Mouse (Mus musculus): ENCODE results near the gene Apobec3. TPM values are rescaled to one million over a fixed set of nuclear protein-coding genes. Genes with fewer than 3 reads are reported as not detected.
"Not testable (repeated sequence)": the region's sequence is repeated elsewhere in the genome, so short reads cannot be mapped to it uniquely, and the experiment has no call there.

Apobec3 gene
- polyA plus RNA-seq, 1 experiment from 2014 or later: 8.5 TPM

DNA sequence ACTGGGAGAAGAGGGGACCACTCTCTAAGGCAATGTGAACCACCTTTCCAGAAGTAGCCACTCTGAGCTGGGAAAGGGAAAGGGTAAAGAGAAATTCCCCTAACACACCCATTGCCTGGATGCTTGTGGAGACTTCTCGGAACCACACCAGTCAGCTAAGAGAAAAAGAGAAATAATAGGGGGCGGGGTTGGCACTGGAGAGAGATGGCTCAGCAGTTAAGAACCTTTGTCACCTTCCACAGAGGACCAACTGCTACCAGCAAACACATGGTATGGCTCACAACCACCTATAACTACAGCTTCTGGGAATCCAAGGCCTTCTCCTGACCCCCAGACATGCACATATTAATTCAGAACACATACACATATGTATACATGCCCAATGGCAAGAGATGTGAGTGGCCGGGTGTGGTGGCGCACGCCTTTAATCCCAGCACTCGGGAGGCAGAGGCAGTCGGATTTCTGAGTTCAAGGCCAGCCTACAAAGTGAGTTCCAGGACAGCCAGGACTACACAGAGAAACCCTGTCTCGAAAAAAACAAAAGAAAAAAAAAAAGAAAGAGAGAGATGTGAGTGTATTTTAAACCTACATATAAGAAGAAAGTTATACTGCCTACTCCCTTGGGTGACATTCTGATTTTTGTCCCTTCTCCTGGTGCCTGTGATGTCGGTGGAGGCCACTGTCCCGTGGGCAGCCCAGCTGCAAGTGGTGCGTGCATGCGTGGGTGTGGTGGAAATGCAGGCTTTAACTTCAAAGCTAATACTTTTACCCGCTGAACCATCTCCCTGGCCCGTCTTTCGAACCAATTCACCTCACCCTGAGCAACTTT is 1.8 kb downstream of the Apobec3 start:
- no peak overlapping the region for H3K4me3 ChIP-seq (replicated peaks; ENCODE audit: low read length)
- no peak overlapping the region for H3K4me2 ChIP-seq (ENCODE audit: low read length)
- peaks cover 9% of the 10 kb centered on the region for H3K4me1 ChIP-seq (replicated peaks; ENCODE audit: control insufficient read depth, insufficient read depth, low read length)
- H3K9ac ChIP-seq (replicated peaks; ENCODE audit: low read depth, low read length): no peak overlapping the region
- no peaks in the 10 kb centered on the region for H3K36me3 ChIP-seq (ENCODE audit: control insufficient read depth, insufficient read depth)
- WGBS: 85% methylated on average over 15 of the region's 15 CpGs
- no peaks in the 10 kb centered on the region for H3K9me3 ChIP-seq (ENCODE audit: control insufficient read depth, low read length)
- H3K27ac ChIP-seq (ENCODE audit: low read length): no peak overlapping the region
- 0 out of 2 replicates have a peak, but pooled peaks cover 4% of the 10 kb centered on the region for H3K27me3 ChIP-seq (replicated peaks; ENCODE audit: control insufficient read depth, insufficient read depth, low read length)
- no peak for ATAC-seq

DNA sequence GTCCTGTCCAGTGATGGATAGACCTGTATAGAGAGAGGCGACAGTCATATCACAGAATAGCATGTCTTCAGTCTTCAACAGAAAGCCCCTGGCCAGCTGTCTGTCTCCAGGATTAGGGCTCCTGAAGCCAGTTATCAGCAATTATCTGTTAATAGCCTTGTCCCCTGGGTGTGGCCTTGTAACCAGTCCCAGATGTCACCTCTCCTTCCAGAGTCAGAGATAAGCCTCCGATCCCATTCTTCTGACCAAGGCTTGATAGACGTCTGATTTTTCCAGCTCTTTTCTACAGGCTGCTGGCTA is 2.3 kb downstream of the Apobec3 start:
- peaks cover 9% of the 10 kb centered on the region for H3K4me1 ChIP-seq (replicated peaks; ENCODE audit: control insufficient read depth, insufficient read depth, low read length)
- WGBS: 87% methylated on average over 3 of the region's 3 CpGs
- H3K4me3 ChIP-seq (replicated peaks; ENCODE audit: low read length): no peak overlapping the region
- H3K27ac ChIP-seq (ENCODE audit: low read length): no peak overlapping the region
- H3K36me3 ChIP-seq (ENCODE audit: control insufficient read depth, insufficient read depth): no peaks in the 10 kb centered on the region
- 0 out of 2 replicates have a peak, but pooled peaks cover 4% of the 10 kb centered on the region for H3K27me3 ChIP-seq (replicated peaks; ENCODE audit: control insufficient read depth, insufficient read depth, low read length)
- no peak for ATAC-seq
- no peak overlapping the region for H3K9ac ChIP-seq (replicated peaks; ENCODE audit: low read depth, low read length)
- H3K4me2 ChIP-seq (ENCODE audit: low read length): no peak overlapping the region
- no peaks in the 10 kb centered on the region for H3K9me3 ChIP-seq (ENCODE audit: control insufficient read depth, low read length)

DNA sequence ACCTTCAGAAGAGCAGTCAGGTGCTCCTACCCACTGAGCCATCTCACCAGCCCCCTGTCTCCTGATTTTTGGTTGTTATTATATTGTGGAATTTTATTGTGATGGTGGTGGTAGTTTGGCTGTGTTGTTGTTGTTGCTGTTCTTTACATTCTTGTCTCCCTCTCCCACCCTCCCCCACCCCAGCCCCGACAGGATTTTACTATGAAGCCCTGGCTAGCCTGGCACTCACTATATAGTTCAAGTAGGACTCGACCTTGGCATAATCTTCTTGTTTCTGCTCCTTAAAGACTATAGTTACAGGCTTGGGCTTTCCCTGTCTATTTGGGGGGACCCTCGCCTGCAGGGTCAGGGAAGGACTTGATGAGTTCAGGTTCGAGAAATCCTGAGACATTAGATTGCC is 2.9 kb downstream of the Apobec3 start:
- H3K27ac ChIP-seq (ENCODE audit: low read length): no peak overlapping the region
- H3K4me3 ChIP-seq (replicated peaks; ENCODE audit: low read length): no peak overlapping the region
- no peak overlapping the region for H3K9ac ChIP-seq (replicated peaks; ENCODE audit: low read depth, low read length)
- 0 out of 2 replicates have a peak, but pooled peaks cover 4% of the 10 kb centered on the region for H3K27me3 ChIP-seq (replicated peaks; ENCODE audit: control insufficient read depth, insufficient read depth, low read length)
- no peaks in the 10 kb centered on the region for H3K36me3 ChIP-seq (ENCODE audit: control insufficient read depth, insufficient read depth)
- H3K4me1 ChIP-seq (replicated peaks; ENCODE audit: control insufficient read depth, insufficient read depth, low read length): peaks cover 9% of the 10 kb centered on the region
- H3K9me3 ChIP-seq (ENCODE audit: control insufficient read depth, low read length): no peaks in the 10 kb centered on the region
- H3K4me2 ChIP-seq (ENCODE audit: low read length): no peak overlapping the region
- WGBS: 84% methylated on average over 4 of the region's 4 CpGs
- ATAC-seq: no peak

DNA sequence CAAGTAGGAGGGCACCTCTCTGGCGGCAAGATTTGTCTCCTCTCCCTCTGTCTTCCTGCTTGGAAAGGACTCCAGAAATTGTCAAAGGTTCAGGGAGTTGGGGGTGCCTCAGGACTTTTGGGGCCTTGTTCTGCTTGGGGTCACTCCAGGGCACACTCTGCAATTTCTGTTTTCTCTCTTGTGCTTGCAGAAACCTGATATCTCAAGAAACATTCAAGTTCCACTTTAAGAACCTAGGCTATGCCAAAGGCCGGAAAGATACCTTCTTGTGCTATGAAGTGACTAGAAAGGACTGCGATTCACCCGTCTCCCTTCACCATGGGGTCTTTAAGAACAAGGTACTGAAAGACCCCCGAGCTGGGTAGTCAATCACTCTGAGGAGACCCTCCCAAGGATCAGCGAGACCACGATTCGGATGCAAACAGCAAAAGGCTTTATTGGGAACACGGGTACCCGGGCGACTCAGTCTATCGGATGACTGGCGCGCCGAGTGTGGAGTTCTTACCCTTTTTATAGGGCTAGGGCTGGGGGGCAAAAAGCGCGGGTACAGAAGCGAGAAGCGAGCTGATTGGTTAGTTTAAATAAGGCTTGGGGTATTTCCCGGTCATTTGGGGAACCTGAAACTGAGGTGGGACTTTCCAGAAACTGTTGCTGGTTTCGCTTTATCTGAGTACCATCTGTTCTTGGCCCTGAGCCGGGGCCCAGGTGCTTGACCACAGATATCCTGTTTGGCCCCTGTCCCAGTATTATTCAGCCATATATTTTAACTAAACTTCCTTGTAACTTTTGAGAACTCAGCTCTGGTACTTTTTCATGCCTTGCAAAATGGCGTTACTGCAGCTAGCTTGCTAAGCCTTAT is 4.0 kb downstream of the Apobec3 start:
- ATAC-seq; H3K9me3 ChIP-seq (ENCODE audit: control insufficient read depth, low read length); H3K36me3 ChIP-seq (ENCODE audit: control insufficient read depth, insufficient read depth); H3K4me3 ChIP-seq (replicated peaks; ENCODE audit: low read length); H3K27ac ChIP-seq (ENCODE audit: low read length); H3K9ac ChIP-seq (replicated peaks; ENCODE audit: low read depth, low read length); H3K27me3 ChIP-seq (replicated peaks; ENCODE audit: control insufficient read depth, insufficient read depth, low read length); H3K4me1 ChIP-seq (replicated peaks; ENCODE audit: control insufficient read depth, insufficient read depth, low read length); H3K4me2 ChIP-seq (ENCODE audit: low read length): not testable (repeated sequence)
- WGBS: 92% methylated on average over 10 of the region's 23 CpGs

DNA sequence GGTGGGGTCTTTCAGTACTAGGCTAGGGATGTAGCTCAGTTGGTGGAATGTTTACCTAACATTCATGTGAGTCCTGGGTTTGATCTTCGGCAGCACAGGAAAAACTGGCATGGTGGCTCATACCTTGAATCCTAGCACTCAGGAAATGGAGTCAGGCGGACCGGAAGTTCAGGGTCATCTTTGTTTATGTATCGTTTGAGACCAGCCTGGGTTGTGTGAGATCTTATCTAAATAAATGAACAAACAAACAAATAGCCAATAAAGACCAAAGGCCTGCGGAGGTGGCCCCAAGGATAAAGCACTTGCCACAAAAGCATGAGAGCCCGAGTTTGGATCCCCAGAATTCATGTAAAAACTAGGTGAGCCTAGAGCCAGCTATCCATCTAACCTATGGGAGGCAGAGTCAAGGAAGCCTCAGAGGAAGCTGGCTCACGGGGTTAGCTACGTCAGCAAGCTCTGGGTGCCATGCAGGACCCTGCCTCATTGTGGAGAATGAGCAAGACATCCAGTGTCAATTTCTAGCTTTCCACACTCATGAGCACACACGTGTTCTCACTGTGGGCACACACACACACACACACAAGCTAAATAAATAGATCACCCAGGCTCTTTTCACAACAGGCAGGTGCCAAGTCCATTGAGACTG is 4.7 kb downstream of the Apobec3 start:
- WGBS: 88% methylated on average over 9 of the region's 9 CpGs
- Histone ChIP-seq H3K9ac (replicated peaks; ENCODE audit: low read depth, low read length) (no peak overlapping the region), H3K27ac (ENCODE audit: low read length) (no peak overlapping the region), H3K9me3 (ENCODE audit: control insufficient read depth, low read length) (no peaks in the 10 kb centered on the region), H3K4me3 (replicated peaks; ENCODE audit: low read length) (no peak overlapping the region), H3K27me3 (replicated peaks; ENCODE audit: control insufficient read depth, insufficient read depth, low read length) (0 out of 2 replicates have a peak, but pooled peaks cover 4% of the 10 kb centered on the region), H3K36me3 (ENCODE audit: control insufficient read depth, insufficient read depth) (no peaks in the 10 kb centered on the region), H3K4me1 (replicated peaks; ENCODE audit: control insufficient read depth, insufficient read depth, low read length) (peaks cover 9% of the 10 kb centered on the region), H3K4me2 (ENCODE audit: low read length) (no peak overlapping the region)
- ATAC-seq: no peak

DNA sequence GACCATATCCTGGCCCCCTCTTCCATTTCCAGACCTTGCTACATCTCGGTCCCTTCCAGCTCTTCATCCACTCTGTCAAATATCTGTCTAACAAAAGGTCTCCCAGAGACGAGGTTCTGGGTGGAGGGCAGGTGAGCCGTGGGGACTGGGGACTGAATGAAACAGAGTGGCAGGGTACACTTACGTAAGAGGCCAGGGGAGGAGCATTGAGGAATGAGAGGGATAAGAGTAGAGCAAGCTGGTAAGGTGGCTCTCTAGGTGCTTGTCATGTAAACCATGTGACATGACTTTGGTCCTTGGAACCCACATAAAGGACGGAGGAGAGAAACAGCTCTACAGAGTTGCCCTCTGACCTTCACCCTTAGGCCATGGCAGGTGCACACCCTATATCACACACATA is 7.5 kb downstream of the Apobec3 start:
- H3K9ac ChIP-seq (replicated peaks; ENCODE audit: low read depth, low read length): no peak overlapping the region
- H3K27me3 ChIP-seq (replicated peaks; ENCODE audit: control insufficient read depth, insufficient read depth, low read length): no peaks in the 10 kb centered on the region
- 83% methylated on average over 5 of the region's 5 CpGs for WGBS
- H3K4me1 ChIP-seq (replicated peaks; ENCODE audit: control insufficient read depth, insufficient read depth, low read length): no peaks in the 10 kb centered on the region
- no peaks in the 10 kb centered on the region for H3K9me3 ChIP-seq (ENCODE audit: control insufficient read depth, low read length)
- no peak overlapping the region for H3K27ac ChIP-seq (ENCODE audit: low read length)
- H3K4me2 ChIP-seq (ENCODE audit: low read length): no peak overlapping the region
- ATAC-seq: no peak
- no peak overlapping the region for H3K4me3 ChIP-seq (replicated peaks; ENCODE audit: low read length)
- no peaks in the 10 kb centered on the region for H3K36me3 ChIP-seq (ENCODE audit: control insufficient read depth, insufficient read depth)

DNA sequence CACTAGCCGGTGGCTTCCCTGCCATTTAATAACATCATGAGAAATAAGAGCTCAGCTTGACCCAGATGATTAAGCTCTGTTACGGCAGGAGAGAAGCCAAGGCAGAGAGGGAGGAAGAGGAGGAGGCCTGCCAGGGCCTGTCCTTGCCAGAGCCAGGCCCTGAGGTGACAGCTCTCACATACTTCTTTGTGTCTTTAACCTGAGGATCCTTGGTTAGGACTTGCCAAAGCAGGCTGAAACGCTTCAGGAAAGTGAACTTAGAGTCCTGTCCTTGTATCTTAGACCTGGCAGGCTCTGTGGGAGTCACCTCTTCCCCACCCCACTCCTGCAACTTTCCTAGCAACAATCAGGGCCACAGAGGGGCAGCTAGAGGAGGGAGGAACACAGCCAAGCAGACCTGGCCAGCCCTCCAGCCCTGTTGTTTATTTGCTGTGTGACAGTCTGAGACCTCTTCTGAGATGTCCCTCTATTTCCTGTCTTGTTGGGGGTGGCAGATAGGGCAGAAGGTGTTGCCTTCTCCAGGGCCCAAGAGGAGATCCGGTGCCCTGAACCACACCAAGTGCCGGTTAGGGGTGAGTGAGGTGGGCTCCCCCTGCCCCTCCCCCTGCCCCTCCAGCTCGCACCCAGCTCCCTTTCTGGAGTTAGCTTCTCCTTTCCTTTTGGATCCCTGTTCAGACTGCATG is 8.5 kb downstream of the Apobec3 start:
- no peak overlapping the region for H3K4me3 ChIP-seq (replicated peaks; ENCODE audit: low read length)
- no peaks in the 10 kb centered on the region for H3K9me3 ChIP-seq (ENCODE audit: control insufficient read depth, low read length)
- WGBS: 87% methylated on average over 6 of the region's 6 CpGs
- H3K4me2 ChIP-seq (ENCODE audit: low read length): no peak overlapping the region
- H3K4me1 ChIP-seq (replicated peaks; ENCODE audit: control insufficient read depth, insufficient read depth, low read length): no peaks in the 10 kb centered on the region
- H3K9ac ChIP-seq (replicated peaks; ENCODE audit: low read depth, low read length): no peak overlapping the region
- ATAC-seq: no peak
- H3K27me3 ChIP-seq (replicated peaks; ENCODE audit: control insufficient read depth, insufficient read depth, low read length): no peaks in the 10 kb centered on the region
- H3K27ac ChIP-seq (ENCODE audit: low read length): no peak overlapping the region
- H3K36me3 ChIP-seq (ENCODE audit: control insufficient read depth, insufficient read depth): no peaks in the 10 kb centered on the region

DNA sequence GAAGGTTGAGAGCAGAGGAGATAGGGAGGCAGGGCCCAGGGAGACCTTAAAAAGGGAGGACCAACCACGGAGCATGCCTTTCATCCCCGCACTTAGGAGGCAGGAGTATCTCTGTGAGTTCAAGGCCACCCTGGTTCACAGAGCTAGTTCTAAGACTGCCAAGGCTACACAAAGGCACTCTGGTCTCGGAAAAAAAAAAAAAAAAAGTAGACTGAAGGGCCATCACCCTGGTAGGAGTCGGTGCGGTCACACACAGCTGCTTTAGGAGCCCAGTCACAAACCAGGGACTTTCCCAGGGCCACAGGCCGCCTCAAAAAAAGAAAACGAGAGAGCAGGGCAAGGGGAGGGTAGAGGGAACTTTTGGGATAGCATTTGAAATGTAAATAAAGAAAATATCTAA is 9.3 kb downstream of the Apobec3 start:
- Histone ChIP-seq H3K27me3 (replicated peaks; ENCODE audit: control insufficient read depth, insufficient read depth, low read length) (no peaks in the 10 kb centered on the region), H3K4me1 (replicated peaks; ENCODE audit: control insufficient read depth, insufficient read depth, low read length) (no peaks in the 10 kb centered on the region), H3K4me2 (ENCODE audit: low read length) (no peak overlapping the region), H3K4me3 (replicated peaks; ENCODE audit: low read length) (no peak overlapping the region), H3K9ac (replicated peaks; ENCODE audit: low read depth, low read length) (no peak overlapping the region), H3K9me3 (ENCODE audit: control insufficient read depth, low read length) (no peaks in the 10 kb centered on the region), H3K27ac (ENCODE audit: low read length) (no peak overlapping the region), H3K36me3 (ENCODE audit: control insufficient read depth, insufficient read depth) (no peaks in the 10 kb centered on the region)
- 64% methylated on average over 7 of the region's 7 CpGs for WGBS
- no peak for ATAC-seq

DNA sequence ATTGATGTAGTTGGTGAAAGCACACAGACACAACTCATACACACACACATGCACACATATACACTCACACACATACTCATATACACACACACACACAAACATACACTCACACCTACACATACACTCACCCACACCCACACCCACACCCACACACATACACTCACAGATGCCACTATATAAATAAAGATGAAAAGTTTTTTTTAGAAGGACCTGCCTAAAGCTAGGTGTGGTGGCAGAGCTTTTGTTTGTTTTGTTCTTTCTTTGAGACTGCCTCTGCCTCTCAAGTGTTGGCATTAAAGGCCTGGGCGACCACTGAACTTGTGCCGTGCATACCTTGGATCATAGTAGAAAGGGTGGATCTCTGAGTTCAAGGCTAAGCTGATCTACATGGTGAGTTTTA is 9.9 kb downstream of the Apobec3 start:
- ATAC-seq: no peak
- 90% methylated on average over 2 of the region's 2 CpGs for WGBS
- Histone ChIP-seq H3K4me3 (replicated peaks; ENCODE audit: low read length) (no peak overlapping the region), H3K27me3 (replicated peaks; ENCODE audit: control insufficient read depth, insufficient read depth, low read length) (no peaks in the 10 kb centered on the region), H3K27ac (ENCODE audit: low read length) (no peak overlapping the region), H3K36me3 (ENCODE audit: control insufficient read depth, insufficient read depth) (no peaks in the 10 kb centered on the region), H3K9ac (replicated peaks; ENCODE audit: low read depth, low read length) (no peak overlapping the region), H3K4me2 (ENCODE audit: low read length) (no peak overlapping the region), H3K4me1 (replicated peaks; ENCODE audit: control insufficient read depth, insufficient read depth, low read length) (no peaks in the 10 kb centered on the region), H3K9me3 (ENCODE audit: control insufficient read depth, low read length) (no peaks in the 10 kb centered on the region)
